Mouse (Mus musculus): Measurements from ENCODE around the gene Atp1b1.

GRCm38 (mm10) chr1:164406506-164406905 lies 51.6 kb downstream of the Atp1b1 start:
- TF ChIP-seq CTCF (IDR thresholded peaks at IDR 0.05; ENCODE audit: low read depth, low read length) (no peak), EP300 (IDR thresholded peaks at IDR 0.05; ENCODE audit: insufficient read depth, low read depth, low read length) (no peak), POLR2A (IDR thresholded peaks at IDR 0.05; ENCODE audit: insufficient read depth, low read length) (no peak)

Measured in ES-Bruce4 (cell line).